In genomic region chr10:7197733-7198132, GRCm38 (mm10) we compare ENCODE assay signal across 19 mouse cellular contexts. TPM values are rescaled to one million over a fixed set of nuclear protein-coding genes. Genes with fewer than 3 reads are reported as not detected.
DNase-seq lines count a peak whose midpoint lies in the region; ATAC-seq and TF ChIP-seq lines count a peak whose summit lies in the region.
"Had no signal": no experiment of that assay in that cellular context is flagged by ENCODE, and none has a peak within 500 bp of the region (broad histone marks: within the 10 kb centered on the region; RNA-seq: fewer than 3 reads in every experiment).

No protein-coding gene starts in this region.

- no peak overlapping the region for H3K4me2 ChIP-seq in intestine, embryonic 16.5 days (ENCODE audit: low read depth, low read length)
- H3K4me2 ChIP-seq in intestine, postnatal 0 days (replicated peaks; ENCODE audit: low read depth) = no peak overlapping the region
- H3K4me2 ChIP-seq in liver, embryonic 13.5 days = 0 out of 2 replicates have a peak overlapping the region, but pooled peaks have one; percentile 12
- no peak overlapping the region for H3K4me2 ChIP-seq in liver, postnatal 0 days (ENCODE audit: low read depth, low read length)
- H3K4me2 ChIP-seq: forebrain, embryonic 13.5 days; heart, embryonic 11.5 days; heart, embryonic 15.5 days had no signal

- TF ChIP-seq CTCF in intestine, postnatal 0 days (IDR thresholded peaks at IDR 0.05; ENCODE audit: low read depth) = no peak
- TF ChIP-seq CTCF in liver, postnatal 0 days (IDR thresholded peaks at IDR 0.05; ENCODE audit: low read depth) = no peak

- DNase-seq in liver, embryonic 13.5 days = peak; percentile 22
- DNase-seq in liver, postnatal 0 days = no peak
- no peak for DNase-seq in layer of hippocampus, postnatal 10 days (ENCODE audit: low spot score in 2 of 2)
- no peak for DNase-seq in spleen, postnatal 4 days (ENCODE audit: low spot score in 2 of 2)
- no peak for DNase-seq in spleen, postnatal 14 days (ENCODE audit: low spot score in 2 of 2)
- DNase-seq: adrenal gland, postnatal 10 days; cerebellum, adult 11-12 months; cerebellum, adult 9-10 months; forebrain, postnatal 0 days; gastrocnemius, postnatal 14 days; heart, adult 2 months; heart, postnatal 14 days had no signal

- no peaks in the 10 kb centered on the region for H3K36me3 ChIP-seq in intestine, embryonic 16.5 days (ENCODE audit: control insufficient read depth, insufficient read depth, low read length)
- no peaks in the 10 kb centered on the region for H3K36me3 ChIP-seq in intestine, postnatal 0 days (ENCODE audit: control insufficient read depth, insufficient read depth)
- no peaks in the 10 kb centered on the region for H3K36me3 ChIP-seq in liver, embryonic 13.5 days
- H3K36me3 ChIP-seq in liver, postnatal 0 days (replicated peaks; ENCODE audit: insufficient read depth, low read length) = no peaks in the 10 kb centered on the region
- H3K36me3 ChIP-seq: embryonic facial prominence, embryonic 10.5 days; heart, embryonic 15.5 days had no signal

- H3K27ac ChIP-seq in intestine, embryonic 16.5 days (ENCODE audit: low read length) = no peak overlapping the region
- H3K27ac ChIP-seq in intestine, postnatal 0 days (ENCODE audit: low read depth, low read length) = no peak overlapping the region
- H3K27ac ChIP-seq in liver, embryonic 13.5 days = no peak overlapping the region
- H3K27ac ChIP-seq in liver, postnatal 0 days (ENCODE audit: low read depth) = peak overlapping the region; percentile 11; the same call in 1 of the 2 replicates
- H3K27ac ChIP-seq: embryonic facial prominence, embryonic 10.5 days; forebrain, embryonic 13.5 days; heart, adult 2 months; heart, embryonic 15.5 days had no signal

- TF ChIP-seq EP300 in liver, postnatal 0 days (IDR thresholded peaks at IDR 0.05; ENCODE audit: low read depth) = no peak

- no peak overlapping the region for H3K4me3 ChIP-seq in intestine, embryonic 16.5 days (ENCODE audit: low read length)
- no peak overlapping the region for H3K4me3 ChIP-seq in intestine, postnatal 0 days (ENCODE audit: low read depth, low read length)
- H3K4me3 ChIP-seq in liver, embryonic 13.5 days (replicated peaks) = no peak overlapping the region
- no peak overlapping the region for H3K4me3 ChIP-seq in liver, postnatal 0 days (ENCODE audit: low read depth, low read length)
- H3K4me3 ChIP-seq: embryonic facial prominence, embryonic 10.5 days; forebrain, embryonic 13.5 days; heart, adult 2 months; heart, embryonic 15.5 days had no signal

- H3K27me3 ChIP-seq in intestine, embryonic 16.5 days (replicated peaks; ENCODE audit: control insufficient read depth, insufficient read depth, low read length) = no peaks in the 10 kb centered on the region
- H3K27me3 ChIP-seq in intestine, postnatal 0 days (replicated peaks; ENCODE audit: control insufficient read depth, insufficient read depth, low read length) = no peaks in the 10 kb centered on the region
- no peaks in the 10 kb centered on the region for H3K27me3 ChIP-seq in liver, embryonic 13.5 days
- H3K27me3 ChIP-seq in liver, postnatal 0 days (ENCODE audit: insufficient read depth, low read length) = no peaks in the 10 kb centered on the region
- H3K27me3 ChIP-seq: forebrain, embryonic 13.5 days; heart, embryonic 15.5 days had no signal

- 81% methylated on average over 6 of the region's 6 CpGs for WGBS in intestine, embryonic 16.5 days
- 57% methylated on average over 6 of the region's 6 CpGs for WGBS in intestine, postnatal 0 days
- 30% methylated on average over 6 of the region's 6 CpGs for WGBS in liver, embryonic 13.5 days (ENCODE audit: insufficient replicate concordance)
- WGBS in liver, postnatal 0 days (ENCODE audit: insufficient replicate concordance) = 65% methylated on average over 6 of the region's 6 CpGs

- peaks cover 22% of the 10 kb centered on the region for H3K4me1 ChIP-seq in intestine, embryonic 16.5 days (ENCODE audit: control insufficient read depth, insufficient read depth, low read length)
- 0 out of 2 replicates have a peak, but pooled peaks cover 8% of the 10 kb centered on the region for H3K4me1 ChIP-seq in intestine, postnatal 0 days (replicated peaks; ENCODE audit: control insufficient read depth, insufficient read depth, low read length)
- peaks cover 47% of the 10 kb centered on the region for H3K4me1 ChIP-seq in liver, embryonic 13.5 days (replicated peaks)
- H3K4me1 ChIP-seq in liver, postnatal 0 days (ENCODE audit: insufficient read depth) = peaks cover 11% of the 10 kb centered on the region

- H3K9ac ChIP-seq in intestine, embryonic 16.5 days (ENCODE audit: low read depth, low read length) = no peak overlapping the region
- no peak overlapping the region for H3K9ac ChIP-seq in intestine, postnatal 0 days (ENCODE audit: low read depth, low read length)
- H3K9ac ChIP-seq in liver, embryonic 13.5 days = no peak overlapping the region
- no peak overlapping the region for H3K9ac ChIP-seq in liver, postnatal 0 days (replicated peaks)
- H3K9ac ChIP-seq: forebrain, embryonic 13.5 days; forebrain, postnatal 0 days; heart, embryonic 15.5 days had no signal

- peak; percentile 47 for ATAC-seq in intestine, embryonic 16.5 days
- ATAC-seq in intestine, postnatal 0 days = no peak
- peak; percentile 56 for ATAC-seq in liver, embryonic 13.5 days (ENCODE audit: low read depth)
- peak; percentile 18; the same call in 1 of the 2 replicates for ATAC-seq in liver, postnatal 0 days
- ATAC-seq: forebrain, embryonic 13.5 days; forebrain, postnatal 0 days had no signal

- H3K9me3 ChIP-seq in intestine, embryonic 16.5 days (ENCODE audit: control insufficient read depth, low read length) = no peaks in the 10 kb centered on the region
- H3K9me3 ChIP-seq in intestine, postnatal 0 days (ENCODE audit: control insufficient read depth) = no peaks in the 10 kb centered on the region
- H3K9me3 ChIP-seq in liver, embryonic 13.5 days (replicated peaks) = no peaks in the 10 kb centered on the region
- no peaks in the 10 kb centered on the region for H3K9me3 ChIP-seq in liver, postnatal 0 days (ENCODE audit: low read length)
- H3K9me3 ChIP-seq: embryonic facial prominence, embryonic 10.5 days; forebrain, embryonic 13.5 days; heart, embryonic 15.5 days had no signal

RNA-seq across cellular contexts. Expression of gene Cnksr3, which starts 14.3 kb away (rescaled TPM):
- polyA plus RNA-seq in intestine, embryonic 16.5 days (2015; fragmentation: Nextera tagmentation; extraction: Ambion mirVana) = 13.4 and 14.2 TPM in 2 replicates
- 6.6 and 6.8 TPM in 2 replicates for polyA plus RNA-seq in intestine, postnatal 0 days (2015; fragmentation: Nextera tagmentation; extraction: Ambion mirVana)
- polyA plus RNA-seq in liver, embryonic 13.5 days (2015; fragmentation: Nextera tagmentation; extraction: Ambion mirVana) = 3.1 and 3.8 TPM in 2 replicates
- polyA plus RNA-seq in liver, postnatal 0 days (2015; fragmentation: Nextera tagmentation; extraction: Ambion mirVana) = 3.8 and 3.9 TPM in 2 replicates
- total RNA-seq in layer of hippocampus, postnatal 10 days (2021) = 1 to 10 TPM; 6.6 to 7.0 TPM
- total RNA-seq: MEL had no signal
